Mouse (Mus musculus) mature B cell (primary cell): ENCODE data around the gene Syne2.
"Not testable (repeated sequence)": the region's sequence is repeated elsewhere in the genome, so short reads cannot be mapped to it uniquely, and the experiment has no call there.

Experiments used
- in situ Hi-C: fragments of 300-500 bp; cut with MboI; formaldehyde crosslinking; loops from 2 replicates; pipeline ENCODE4 v1.14.3; 2019

Gene Syne2

GRCm38 (mm10) chr12:76095117-76096035 lies 277.4 kb downstream of the Syne2 start:
- in situ Hi-C loops, result no loop called here

- in situ Hi-C loops, result no loop called here
Observed at GRCm38 (mm10) chr12:76102621-76103020, 284.7 kb downstream of the Syne2 start.

GRCm38 (mm10) chr12:76104596-76105351 lies 286.8 kb downstream of the Syne2 start:
- in situ Hi-C loops, result no loop called here

- in situ Hi-C loops, result no loop called here
Observed at GRCm38 (mm10) chr12:76109646-76110405, 291.9 kb downstream of the Syne2 start.

- in situ Hi-C loops, result no loop called here
Observed at GRCm38 (mm10) chr12:76111046-76111445, 293.1 kb downstream of the Syne2 start.

GRCm38 (mm10) chr12:76116577-76116976 lies 298.6 kb downstream of the Syne2 start:
- in situ Hi-C loops, result no loop called here

- in situ Hi-C loops, result no loop called here
Observed at GRCm38 (mm10) chr12:76117632-76118153, 299.8 kb downstream of the Syne2 start.

- in situ Hi-C loops, result no loop called here
Observed at GRCm38 (mm10) chr12:76123223-76123622, 305.3 kb downstream of the Syne2 start.

GRCm38 (mm10) chr12:76128306-76128705 lies 310.4 kb downstream of the Syne2 start:
- in situ Hi-C loops, result no loop called here

- in situ Hi-C loops, result no loop called here
Observed at GRCm38 (mm10) chr12:76128831-76129230, 310.9 kb downstream of the Syne2 start.

- in situ Hi-C loops, result no loop called here
Observed at GRCm38 (mm10) chr12:76130281-76130680, 312.3 kb downstream of the Syne2 start.

GRCm38 (mm10) chr12:76130891-76131290 lies 313.0 kb downstream of the Syne2 start:
- in situ Hi-C loops, result no loop called here

GRCm38 (mm10) chr12:76132591-76132990 lies 314.7 kb downstream of the Syne2 start:
- in situ Hi-C loops, result no loop called here

- in situ Hi-C loops, result not testable (repeated sequence)
Observed at GRCm38 (mm10) chr12:76133081-76133480, 315.1 kb downstream of the Syne2 start.

GRCm38 (mm10) chr12:76136701-76137100 lies 318.8 kb downstream of the Syne2 start:
- in situ Hi-C loops, result no loop called here

- in situ Hi-C loops, result not testable (repeated sequence)
Observed at GRCm38 (mm10) chr12:76152389-76152788, 334.5 kb downstream of the Syne2 start.
